Mouse (Mus musculus): ENCODE data around the gene Casq2.

Gene Casq2

DNA sequence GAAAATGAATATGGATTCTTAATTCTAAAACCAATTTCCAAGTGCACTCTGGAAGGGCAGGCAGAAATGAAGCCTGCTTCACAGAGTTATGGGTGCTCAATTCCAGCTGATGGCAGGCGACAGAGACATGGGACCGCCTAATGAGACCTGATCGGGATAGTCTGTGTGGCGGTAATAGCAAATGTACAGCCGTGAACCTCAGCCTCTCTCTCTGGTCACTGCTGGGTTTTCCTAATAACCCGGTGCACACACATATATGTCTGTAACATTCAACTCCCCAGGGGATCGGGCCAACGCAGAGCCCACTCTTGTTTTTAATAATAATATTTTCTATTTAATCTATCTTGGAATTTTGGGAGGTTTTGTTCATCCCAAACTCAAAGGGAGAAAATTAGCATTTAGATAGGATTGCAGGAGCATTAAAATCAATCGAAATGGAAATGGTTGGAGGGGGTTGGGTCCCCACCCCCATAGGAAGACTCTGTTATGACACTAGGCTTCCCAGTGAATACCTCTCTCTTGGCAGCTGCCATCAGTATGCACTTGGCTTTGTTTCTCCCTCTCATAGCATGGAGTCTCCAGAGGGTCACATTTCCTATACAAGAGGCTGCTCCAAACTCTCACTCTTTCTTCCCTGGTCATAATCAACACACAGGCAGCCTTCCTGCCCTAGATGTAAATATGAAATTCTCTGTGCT is 45.6 kb downstream of the Casq2 start:
- in situ Hi-C loops (cut with MseI, MboI): no loop called here

- in situ Hi-C loops (cut with MseI, MboI): no loop called here
These were observed 49.3 kb downstream of the Casq2 start for GRCm38 (mm10) chr3:102135389-102136113.

GRCm38 (mm10) chr3:102137158-102137557 is 50.9 kb downstream of the Casq2 start:
- in situ Hi-C loops (cut with MseI, MboI): no loop called here

DNA sequence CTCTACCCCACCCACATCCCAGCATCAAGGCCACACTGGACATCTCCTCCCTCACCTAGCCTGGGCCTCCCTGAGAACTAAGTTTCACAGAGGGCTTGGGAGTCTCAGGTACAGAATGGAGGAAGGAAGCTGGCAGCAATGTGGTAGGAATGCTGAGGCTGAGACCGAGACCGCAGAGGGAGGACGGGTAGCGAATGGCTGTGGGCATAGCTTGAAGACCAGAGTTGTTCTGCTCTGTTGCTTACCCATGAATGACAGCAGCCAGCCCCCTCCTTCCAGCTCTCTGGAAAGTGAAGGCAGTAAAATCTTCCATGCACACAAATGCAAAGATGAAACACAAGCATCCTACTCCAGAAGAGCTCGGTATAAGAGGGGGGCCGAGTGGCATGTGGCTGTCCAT is 52.7 kb downstream of the Casq2 start:
- in situ Hi-C loops (cut with MseI, MboI): no loop called here

- in situ Hi-C loops (cut with MseI, MboI): no loop called here
These were observed 54.4 kb downstream of the Casq2 start for GRCm38 (mm10) chr3:102140606-102141005.

DNA sequence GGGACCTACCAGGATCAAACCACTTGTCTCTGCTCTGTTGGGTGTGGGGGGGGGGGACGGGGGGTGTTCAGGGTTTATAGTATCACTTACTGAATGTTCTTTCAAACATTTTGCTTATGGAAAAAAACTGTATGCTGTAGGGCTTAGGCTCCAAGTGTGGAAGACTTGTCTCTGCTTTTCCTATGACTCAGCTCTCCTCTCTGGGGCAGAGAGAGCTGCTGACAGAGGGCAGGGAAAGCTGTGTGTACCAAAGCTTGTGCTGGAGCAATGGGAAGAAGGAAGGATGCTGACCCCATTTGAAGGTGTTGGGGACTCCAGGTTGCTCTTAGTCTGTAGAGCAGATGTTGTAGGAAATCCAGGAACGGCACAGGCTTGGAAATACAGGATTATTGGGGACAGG is 55.2 kb downstream of the Casq2 start:
- in situ Hi-C loops (cut with MseI, MboI): no loop called here

DNA sequence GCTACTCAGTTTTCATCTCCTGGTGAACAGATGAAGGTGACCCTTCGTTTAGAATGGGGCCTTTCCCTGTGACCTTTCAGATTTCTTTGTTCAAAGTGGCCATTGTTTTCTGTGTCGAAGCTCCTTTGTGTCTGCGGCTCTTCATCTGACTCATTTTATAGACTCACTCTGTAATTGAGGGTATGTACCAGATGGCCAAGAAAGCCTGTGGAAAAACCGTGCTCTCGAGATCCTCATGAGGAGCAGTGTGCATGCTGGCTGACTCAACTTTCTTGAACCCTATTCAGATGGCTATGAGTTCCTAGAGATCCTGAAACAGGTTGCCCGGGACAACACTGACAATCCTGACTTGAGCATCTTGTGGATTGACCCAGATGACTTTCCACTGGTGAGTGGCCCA is 55.7 kb downstream of the Casq2 start:
- in situ Hi-C loops (cut with MseI, MboI): no loop called here

GRCm38 (mm10) chr3:102142947-102143346 is 56.7 kb downstream of the Casq2 start:
- in situ Hi-C loops (cut with MseI, MboI): no loop called here

- in situ Hi-C loops (cut with MseI, MboI): no loop called here
These were observed 57.3 kb downstream of the Casq2 start for GRCm38 (mm10) chr3:102143536-102143935.

DNA sequence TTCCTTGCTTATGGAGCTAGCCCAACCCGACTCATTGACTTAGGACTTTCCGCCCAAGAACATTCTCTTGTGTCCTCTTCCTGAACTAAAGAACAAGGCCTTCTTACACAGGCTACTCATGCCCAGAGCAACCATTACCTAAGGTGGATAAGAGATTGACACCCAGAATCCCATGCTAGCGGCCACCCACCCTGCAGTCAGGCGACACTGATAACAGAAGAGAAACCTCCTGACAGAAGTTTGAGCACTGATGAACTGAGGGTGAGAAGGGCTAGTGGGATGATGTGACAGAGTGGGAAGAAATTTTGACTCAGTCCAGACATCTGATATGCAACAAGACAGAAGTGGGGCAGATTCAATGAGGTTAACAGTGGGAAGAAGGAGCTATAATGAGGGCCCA is 58.2 kb downstream of the Casq2 start:
- in situ Hi-C loops (cut with MseI, MboI): no loop called here

DNA sequence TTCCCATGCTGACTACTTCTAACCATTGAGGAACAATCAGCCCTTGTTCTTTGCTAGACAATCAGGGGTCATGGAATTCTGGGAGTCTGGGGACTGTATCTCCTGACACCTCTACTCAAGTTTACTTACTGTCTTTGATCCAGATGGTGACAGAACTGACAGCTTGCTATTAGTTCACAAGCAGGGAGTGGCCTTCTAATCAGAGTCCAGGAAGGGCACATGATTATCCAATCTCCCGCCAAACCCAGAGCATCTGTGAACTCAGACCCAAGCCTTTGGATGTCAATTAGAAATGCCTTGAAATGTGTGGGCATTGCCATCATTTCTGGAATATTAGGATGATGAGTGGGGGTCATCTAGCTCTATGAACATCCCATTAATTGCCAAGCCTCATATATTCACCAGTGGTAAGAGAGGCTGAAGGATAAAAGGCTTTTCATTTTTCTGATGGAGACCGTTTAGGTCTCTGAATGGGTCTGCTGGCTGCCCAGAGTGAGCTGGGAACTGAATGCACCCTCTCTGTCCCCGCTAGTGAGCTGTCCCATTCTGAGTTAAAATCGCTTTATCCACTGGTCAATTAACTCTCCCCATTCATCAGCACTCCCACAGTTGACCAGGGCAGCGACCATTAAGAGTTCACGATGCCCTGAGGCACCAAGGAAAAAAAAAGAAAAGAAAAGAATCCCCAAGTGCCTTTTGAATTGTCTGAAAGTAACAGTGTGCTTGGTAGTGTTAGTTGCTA is 59.6 kb downstream of the Casq2 start:
- in situ Hi-C loops (cut with MseI, MboI): no loop called here

DNA sequence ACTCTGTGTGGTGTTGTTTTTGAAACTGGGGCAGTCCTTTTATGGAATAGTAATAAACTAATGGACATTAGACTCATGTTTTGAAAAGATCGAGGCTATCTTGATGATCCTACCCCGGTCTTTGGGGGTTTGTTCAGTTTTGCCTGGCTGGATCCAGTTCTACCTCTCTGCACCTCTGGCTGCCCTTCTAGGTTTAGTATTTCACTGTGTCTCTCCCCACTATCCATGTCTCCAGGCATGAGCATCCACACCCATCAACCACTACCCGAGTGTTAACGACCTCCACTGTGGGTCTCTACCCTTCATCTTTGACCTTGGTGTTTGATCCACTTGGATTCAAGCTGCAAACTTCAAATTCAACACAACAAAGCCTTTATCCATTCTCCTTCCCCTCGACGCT is 60.2 kb downstream of the Casq2 start:
- in situ Hi-C loops (cut with MseI, MboI): no loop called here

- in situ Hi-C loops (cut with MseI, MboI): no loop called here
These were observed 61.0 kb downstream of the Casq2 start for GRCm38 (mm10) chr3:102147189-102147588.

DNA sequence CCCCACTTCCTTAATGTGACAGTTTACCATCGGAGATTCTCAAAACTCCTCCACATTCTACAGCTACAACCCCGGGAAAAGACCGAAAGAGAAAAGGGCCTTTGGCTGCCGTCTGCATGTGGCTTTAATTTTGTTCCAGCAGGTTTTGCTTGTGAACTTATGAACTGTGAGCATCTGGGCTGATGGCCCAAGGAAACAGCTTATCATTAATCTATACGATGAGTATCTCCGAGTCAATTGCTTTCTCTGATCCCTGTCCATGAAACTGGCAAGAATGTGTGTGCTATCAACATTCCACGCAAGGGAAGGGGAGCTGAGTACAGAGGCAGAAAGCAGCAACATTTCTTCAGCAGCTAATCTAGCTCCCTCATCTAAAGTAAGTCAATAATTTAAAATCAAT is 63.7 kb downstream of the Casq2 start:
- in situ Hi-C loops (cut with MseI, MboI): no loop called here

DNA sequence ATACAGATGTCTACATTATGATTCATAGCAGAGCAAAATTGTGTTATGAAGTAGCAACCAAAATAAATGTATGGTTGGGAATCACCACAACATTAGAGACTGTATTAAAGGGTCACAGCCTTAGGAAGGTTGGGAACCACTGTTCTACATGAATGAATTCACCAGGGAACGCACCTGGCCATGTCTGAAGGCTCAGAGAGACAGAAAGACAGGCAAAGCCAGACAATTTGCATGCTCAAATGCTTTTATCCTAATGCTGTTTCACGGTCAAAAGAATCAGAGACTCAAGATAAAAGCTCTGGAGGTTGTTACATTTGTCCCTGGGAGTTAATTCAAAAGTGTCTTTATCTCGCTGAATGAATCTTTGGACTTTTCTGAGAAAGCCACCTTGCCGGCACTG is 65.6 kb downstream of the Casq2 start:
- in situ Hi-C loops (cut with MseI, MboI): no loop called here

DNA sequence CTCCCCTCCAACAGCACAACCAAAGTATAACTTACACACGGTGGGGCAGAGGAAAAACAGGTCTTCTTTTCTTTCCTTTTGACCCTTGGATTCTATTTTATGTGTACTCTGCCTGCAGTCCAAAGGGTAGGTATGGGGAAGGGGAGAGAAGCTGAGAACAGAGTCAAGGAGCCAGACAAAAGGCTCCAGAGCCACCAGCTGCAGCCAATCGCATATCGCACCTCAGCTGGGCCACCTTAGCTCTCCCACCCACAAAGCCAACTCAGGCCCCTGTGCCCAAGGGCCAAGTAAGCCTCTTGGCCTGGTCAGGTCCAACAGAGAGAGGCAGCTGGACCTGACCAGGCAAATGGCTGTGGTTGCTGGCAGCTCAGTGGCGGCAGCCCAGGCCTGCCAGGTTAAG is 66.3 kb downstream of the Casq2 start:
- in situ Hi-C loops (cut with MseI, MboI): no loop called here

DNA sequence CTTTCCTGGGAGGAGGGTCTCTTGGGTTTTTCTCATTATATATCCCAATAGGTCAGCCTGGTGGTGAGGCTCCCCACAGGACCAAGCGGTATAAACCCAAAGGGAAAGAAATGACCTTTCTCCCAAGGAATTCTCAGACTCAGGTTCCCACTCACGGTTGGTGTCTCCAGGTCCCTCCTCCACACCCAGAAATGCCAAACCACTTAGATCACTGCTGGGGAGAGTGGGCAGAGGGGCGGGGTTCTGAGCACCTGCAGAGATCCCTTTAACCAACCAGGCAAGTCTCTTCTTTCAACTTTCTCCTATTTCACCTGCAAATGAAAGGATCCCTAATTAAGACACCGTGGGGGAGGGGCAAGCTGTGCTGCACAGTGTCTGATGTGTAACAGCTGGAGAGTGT is 66.7 kb downstream of the Casq2 start:
- in situ Hi-C loops (cut with MseI, MboI): no loop called here

- in situ Hi-C loops (cut with MseI, MboI): no loop called here
These were observed 67.9 kb downstream of the Casq2 start for GRCm38 (mm10) chr3:102154107-102154506.

DNA sequence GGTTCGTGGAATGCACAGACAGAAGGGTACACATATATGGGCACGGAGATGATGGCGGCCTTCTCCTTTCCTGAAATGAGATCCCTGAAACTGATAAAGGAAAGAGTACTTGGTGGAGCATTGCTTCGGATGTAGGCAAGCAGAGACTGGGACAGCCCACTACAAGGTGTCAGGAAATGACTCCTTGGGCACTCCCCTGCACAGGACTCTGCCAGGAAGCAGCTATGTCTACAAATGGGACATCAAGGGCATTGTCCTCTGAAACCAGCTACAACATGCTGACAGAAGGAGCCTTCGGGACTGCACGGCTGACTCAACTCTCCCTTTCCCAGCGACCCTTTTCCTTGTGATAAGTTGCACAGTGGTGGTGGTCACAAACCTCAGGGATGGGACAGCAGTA is 70.5 kb downstream of the Casq2 start:
- in situ Hi-C loops (cut with MseI, MboI): no loop called here

DNA sequence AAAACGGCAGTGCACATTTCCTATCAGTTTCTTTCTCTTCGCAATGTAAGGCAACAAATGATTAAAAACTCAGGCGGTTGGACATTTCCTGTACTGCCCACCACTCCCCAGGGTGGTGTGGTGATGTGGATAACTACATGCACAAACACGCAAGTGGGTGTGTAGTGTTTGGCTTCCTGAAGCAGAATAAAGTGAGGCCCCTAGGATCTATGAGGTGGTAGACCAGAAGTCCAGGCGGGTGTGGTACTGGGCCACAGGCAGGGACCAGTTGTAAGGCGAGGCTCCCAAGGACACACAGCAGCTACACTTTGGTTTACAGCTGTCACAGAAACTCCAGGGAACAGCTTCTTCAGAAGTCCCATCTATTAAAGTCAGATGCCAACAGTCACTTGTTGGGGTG is 71.4 kb downstream of the Casq2 start:
- in situ Hi-C loops (cut with MseI, MboI): no loop called here

- in situ Hi-C loops (cut with MseI, MboI): no loop called here
These were observed 72.7 kb downstream of the Casq2 start for GRCm38 (mm10) chr3:102158759-102159422.
